Mouse (Mus musculus) ES-E14 (cell line): ENCODE data around the gene Arhgap44. TPM values are rescaled to one million over a fixed set of nuclear protein-coding genes. Genes with fewer than 3 reads are reported as not detected.

Experiments used
- DNase-seq: peaks from one replicate; pipeline ENCODE4 v3.0.0-alpha.2; 2013; ENCODE audit warnings: low read depth, low spot score
- H3K27ac ChIP-seq: 2 replicates; pipeline ENCODE4 v1.5.1; 2012; ENCODE audit warnings: low read depth, mild to moderate bottlenecking, low read length, moderate library complexity, mixed read lengths; ENCODE audit not compliant: poor library complexity, insufficient read depth, severe bottlenecking
- H3K36me3 ChIP-seq: 2 replicates; pipeline ENCODE4 v1.6.1; 2012; ENCODE audit warnings: mild to moderate bottlenecking, low read length, moderate library complexity, mixed read lengths; ENCODE audit not compliant: control insufficient read depth, poor library complexity, insufficient read depth, severe bottlenecking
- H3K4me1 ChIP-seq, 2 experiments: fragments of 150-350 bp in 1 of 2; sonication (generic) in 1 of 2; 2 replicates each; pipeline ENCODE4 v1.6.1; 2012; ENCODE audit warnings: low read length in 2 of 2, mild to moderate bottlenecking in 1 of 2, mixed read lengths in 1 of 2; ENCODE audit not compliant: control insufficient read depth in 2 of 2, insufficient read depth in 2 of 2, poor library complexity in 1 of 2
- H3K4me3 ChIP-seq, 2 experiments: fragments of 150-350 bp in 1 of 2; sonication (generic) in 1 of 2; 2 replicates each; pipeline ENCODE4 v1.5.1; 2012; ENCODE audit warnings: low read length in 2 of 2, low read depth in 1 of 2, mild to moderate bottlenecking in 1 of 2, mixed read lengths in 1 of 2; ENCODE audit not compliant: insufficient read depth in 1 of 2, poor library complexity in 1 of 2, severe bottlenecking in 1 of 2
- H3K9ac ChIP-seq: 2 replicates; pipeline ENCODE4 v1.6.1; 2012; ENCODE audit warnings: low read depth, mild to moderate bottlenecking, low read length, mixed read lengths; ENCODE audit not compliant: poor library complexity, insufficient read depth, severe bottlenecking
- H3K9me3 ChIP-seq: fragments of 150-350 bp; sonication (generic); 2 replicates; pipeline ENCODE4 v1.6.1; 2012; ENCODE audit warnings: low read depth, mild to moderate bottlenecking, low read length; ENCODE audit not compliant: control insufficient read depth, insufficient read depth
- CHD2 ChIP-seq: IDR thresholded peaks from 2 replicates; pipeline ENCODE4 v1.6.1; 2014; ENCODE audit warnings: mild to moderate bottlenecking, low read depth, low read length, inconsistent platforms
- HCFC1 ChIP-seq: IDR thresholded peaks from 2 replicates; pipeline ENCODE4 v1.6.1; 2012; ENCODE audit warnings: low read length, inconsistent platforms, borderline replicate concordance; ENCODE audit not compliant: insufficient read depth
- MAFK ChIP-seq: IDR thresholded peaks from 2 replicates; pipeline ENCODE4 v1.6.1; 2014; ENCODE audit warnings: mild to moderate bottlenecking, low read depth, low read length, inconsistent platforms; ENCODE audit not compliant: insufficient read depth
- ZC3H11A ChIP-seq: IDR thresholded peaks from 2 replicates; pipeline ENCODE4 v1.6.1; 2012; ENCODE audit warnings: low read depth, mild to moderate bottlenecking, inconsistent platforms, low read length, borderline replicate concordance
- ZNF384 ChIP-seq: IDR thresholded peaks from 2 replicates; pipeline ENCODE4 v1.6.1; 2012; ENCODE audit warnings: low read depth, low read length, inconsistent platforms
- in situ Hi-C, 2 experiments: fragments of 600-800 bp; cut with MboI; formaldehyde crosslinking; loops; one replicate each; pipeline ENCODE4 v1.15.1; 2025; ENCODE audit warnings: low sequenced_read_pairs in 2 of 2, inconsistent platforms in 1 of 2; ENCODE audit not compliant: unreplicated experiment in 2 of 2
- total RNA-seq: library from RNA; depleted of rRNA; stranded (reverse); fragments of 300-350 nt; gene quantifications from 2 replicates; pipeline ENCODE4 v1.2.3, GENCODE M21; 2012

Gene Arhgap44
- total RNA-seq, 1 experiment: 8.8 TPM

GRCm38 (mm10) chr11:65203020-65203419 lies 40.3 kb upstream of the Arhgap44 start:
- Histone ChIP-seq H3K27ac (no peak overlapping the region), H3K9ac (no peak overlapping the region), H3K4me3 (no peak overlapping the region), H3K9me3 (no peaks in the 10 kb centered on the region), H3K36me3 (no peaks in the 10 kb centered on the region), H3K4me1 (no peaks in the 10 kb centered on the region)
- DNase-seq: no peak
- in situ Hi-C loops: no loop called here
- TF ChIP-seq CHD2 (no peak), ZNF384 (no peak), HCFC1 (no peak), ZC3H11A (no peak)

GRCm38 (mm10) chr11:65202236-65202635 lies 39.5 kb upstream of the Arhgap44 start:
- no peak for TF ChIP-seq CHD2
- Histone ChIP-seq H3K9ac (no peak overlapping the region), H3K4me1 (no peaks in the 10 kb centered on the region), H3K9me3 (no peaks in the 10 kb centered on the region), H3K27ac (no peak overlapping the region), H3K36me3 (no peaks in the 10 kb centered on the region), H3K4me3 (no peak overlapping the region)
- in situ Hi-C loops: no loop called here
- DNase-seq: no peak

- Histone ChIP-seq H3K9ac (no peak overlapping the region), H3K9me3 (no peaks in the 10 kb centered on the region), H3K36me3 (no peaks in the 10 kb centered on the region), H3K4me3 (no peak overlapping the region), H3K4me1 (no peaks in the 10 kb centered on the region), H3K27ac (no peak overlapping the region)
- no peak for DNase-seq
- TF ChIP-seq HCFC1 (no peak), CHD2 (no peak), ZC3H11A (no peak), ZNF384 (no peak), MAFK (no peak)
- in situ Hi-C loops: no loop called here
These were observed 35.3 kb upstream of the Arhgap44 start for GRCm38 (mm10) chr11:65198026-65198425.

- in situ Hi-C loops: no loop called here
- peak; percentile 49 for DNase-seq
- TF ChIP-seq ZC3H11A (peak; percentile 62; the same call in 1 of the 2 replicates), HCFC1 (no peak)
- no peaks in the 10 kb centered on the region for H3K9me3 ChIP-seq
- H3K4me3 ChIP-seq: no peak overlapping the region
- no peak overlapping the region for H3K9ac ChIP-seq
- H3K27ac ChIP-seq: no peak overlapping the region
- no peaks in the 10 kb centered on the region for H3K4me1 ChIP-seq
- H3K36me3 ChIP-seq: no peaks in the 10 kb centered on the region
These were observed 34.5 kb upstream of the Arhgap44 start for GRCm38 (mm10) chr11:65197280-65197679.

GRCm38 (mm10) chr11:65186974-65187373 lies 24.2 kb upstream of the Arhgap44 start:
- in situ Hi-C loops: no loop called here
- Histone ChIP-seq H3K36me3 (no peaks in the 10 kb centered on the region), H3K4me1 (no peaks in the 10 kb centered on the region), H3K9me3 (no peaks in the 10 kb centered on the region), H3K4me3 (peak overlapping the region in 1 of 2 experiments; percentile 33; a peak in 1 of 4 replicates), H3K27ac (no peak overlapping the region), H3K9ac (no peak overlapping the region)
- no peak for DNase-seq
- TF ChIP-seq HCFC1: no peak
- TF ChIP-seq ZNF384: no peak
- no peak for TF ChIP-seq ZC3H11A
- TF ChIP-seq MAFK: no peak
- TF ChIP-seq CHD2: no peak
